Mouse (Mus musculus) myocyte (in vitro differentiated cells): ENCODE measurements around the gene Tbcc.

Experiments used
- CEBPB ChIP-seq: IDR thresholded peaks from 2 replicates; pipeline ENCODE4 v1.6.1; 2011; ENCODE audit warnings: mild to moderate bottlenecking, moderate library complexity; ENCODE audit not compliant: poor library complexity, insufficient read depth, severe bottlenecking
- MAX ChIP-seq: IDR thresholded peaks from one replicate; pipeline ENCODE4 v1.6.1; 2011; ENCODE audit warnings: low read depth, mild to moderate bottlenecking, control low read depth
- MYOD1 ChIP-seq, 3 experiments: IDR thresholded peaks; one replicate each; pipeline ENCODE4 v1.6.1; 2011; ENCODE audit warnings: control low read depth in 2 of 3, low read depth in 2 of 3, mild to moderate bottlenecking in 2 of 3, moderate library complexity in 1 of 3; ENCODE audit not compliant: insufficient read length in 2 of 3, control insufficient read depth in 1 of 3
- MYOG ChIP-seq, 3 experiments: IDR thresholded peaks; one replicate each; pipeline ENCODE4 v1.6.1; 2011; ENCODE audit warnings: control low read depth in 2 of 3, low read depth in 2 of 3, mild to moderate bottlenecking in 2 of 3; ENCODE audit not compliant: insufficient read length in 2 of 3, control insufficient read depth in 1 of 3, insufficient read depth in 1 of 3
- POLR2A ChIP-seq: IDR thresholded peaks from one replicate; pipeline ENCODE4 v1.6.1; 2011; ENCODE audit warnings: low read depth, mild to moderate bottlenecking, control low read depth, moderate library complexity; ENCODE audit not compliant: insufficient read length
- USF1 ChIP-seq: IDR thresholded peaks from one replicate; pipeline ENCODE4 v1.6.1; 2011; ENCODE audit warnings: low read depth, mild to moderate bottlenecking, control low read depth, moderate library complexity

GRCm38 (mm10) chr17:46874133-46874532 is 16.4 kb upstream of the Tbcc start:
- no peak for TF ChIP-seq POLR2A
- no peak for TF ChIP-seq CEBPB
- no peak for TF ChIP-seq USF1
- TF ChIP-seq MYOG (IDR thresholded peaks at IDR 0.05; ENCODE audit: control insufficient read depth in 1 of 3, insufficient read depth in 1 of 3, insufficient read length in 2 of 3, low read depth in 2 of 3) = peak in 1 of 3 experiments; percentile 72
- no peak for TF ChIP-seq MAX
- peak in 2 of 3 experiments; percentile 60 to 73 for TF ChIP-seq MYOD1 (IDR thresholded peaks at IDR 0.05; ENCODE audit: control insufficient read depth in 1 of 3, insufficient read length in 2 of 3, low read depth in 2 of 3)
